Mouse (Mus musculus): ENCODE results near the gene Stpg2. TPM values are rescaled to one million over a fixed set of nuclear protein-coding genes. Genes with fewer than 3 reads are reported as not detected.
"Not testable (repeated sequence)": the region's sequence is repeated elsewhere in the genome, so short reads cannot be mapped to it uniquely, and the experiment has no call there.

Gene Stpg2
- polyA plus RNA-seq, 1 experiment = 8.0 TPM

- no peak overlapping the region for H3K27ac ChIP-seq (ENCODE audit: control insufficient read depth, insufficient read depth, low read depth, low read length)
- no peak overlapping the region for H3K4me3 ChIP-seq (ENCODE audit: control insufficient read depth, low read depth, low read length)
- no peaks in the 10 kb centered on the region for H3K27me3 ChIP-seq (ENCODE audit: control insufficient read depth, insufficient read depth, low read length)
- no peaks in the 10 kb centered on the region for H3K4me1 ChIP-seq (ENCODE audit: control insufficient read depth, insufficient read depth, low read length)
- TF ChIP-seq CTCF (IDR thresholded peaks at IDR 0.05; ENCODE audit: control insufficient read depth, insufficient read depth, insufficient replicate concordance, low read depth, low read length) (no peak), POLR2A (IDR thresholded peaks at IDR 0.05; ENCODE audit: control insufficient read depth, low read depth, low read length) (no peak)
- H3K36me3 ChIP-seq (ENCODE audit: control insufficient read depth, insufficient read depth, low read length) = no peaks in the 10 kb centered on the region
These were observed 11.6 kb upstream of the Stpg2 start for GRCm38 (mm10) chr3:139193917-139194316.

GRCm38 (mm10) chr3:139198412-139198811 lies 7.1 kb upstream of the Stpg2 start:
- no peaks in the 10 kb centered on the region for H3K36me3 ChIP-seq (ENCODE audit: control insufficient read depth, insufficient read depth, low read length)
- TF ChIP-seq CTCF (IDR thresholded peaks at IDR 0.05; ENCODE audit: control insufficient read depth, insufficient read depth, insufficient replicate concordance, low read depth, low read length) (no peak), POLR2A (IDR thresholded peaks at IDR 0.05; ENCODE audit: control insufficient read depth, low read depth, low read length) (no peak)
- no peak overlapping the region for H3K4me3 ChIP-seq (ENCODE audit: control insufficient read depth, low read depth, low read length)
- H3K4me1 ChIP-seq (ENCODE audit: control insufficient read depth, insufficient read depth, low read length) = no peaks in the 10 kb centered on the region
- no peaks in the 10 kb centered on the region for H3K27me3 ChIP-seq (ENCODE audit: control insufficient read depth, insufficient read depth, low read length)
- H3K27ac ChIP-seq (ENCODE audit: control insufficient read depth, insufficient read depth, low read depth, low read length) = no peak overlapping the region

- H3K4me3 ChIP-seq (ENCODE audit: control insufficient read depth, low read depth, low read length) = no peak overlapping the region
- H3K36me3 ChIP-seq (ENCODE audit: control insufficient read depth, insufficient read depth, low read length) = no peaks in the 10 kb centered on the region
- no peaks in the 10 kb centered on the region for H3K4me1 ChIP-seq (ENCODE audit: control insufficient read depth, insufficient read depth, low read length)
- H3K27me3 ChIP-seq (ENCODE audit: control insufficient read depth, insufficient read depth, low read length) = no peaks in the 10 kb centered on the region
- TF ChIP-seq POLR2A (IDR thresholded peaks at IDR 0.05; ENCODE audit: control insufficient read depth, low read depth, low read length) (no peak), CTCF (IDR thresholded peaks at IDR 0.05; ENCODE audit: control insufficient read depth, insufficient read depth, insufficient replicate concordance, low read depth, low read length) (no peak)
- H3K27ac ChIP-seq (ENCODE audit: control insufficient read depth, insufficient read depth, low read depth, low read length) = no peak overlapping the region
These were observed 5.2 kb upstream of the Stpg2 start for GRCm38 (mm10) chr3:139200324-139200723.

- H3K4me1 ChIP-seq (ENCODE audit: control insufficient read depth, insufficient read depth, low read length) = no peaks in the 10 kb centered on the region
- H3K27me3 ChIP-seq (ENCODE audit: control insufficient read depth, insufficient read depth, low read length) = no peaks in the 10 kb centered on the region
- no peaks in the 10 kb centered on the region for H3K36me3 ChIP-seq (ENCODE audit: control insufficient read depth, insufficient read depth, low read length)
- TF ChIP-seq POLR2A (IDR thresholded peaks at IDR 0.05; ENCODE audit: control insufficient read depth, low read depth, low read length) (no peak), CTCF (IDR thresholded peaks at IDR 0.05; ENCODE audit: control insufficient read depth, insufficient read depth, insufficient replicate concordance, low read depth, low read length) (no peak)
- no peak overlapping the region for H3K4me3 ChIP-seq (ENCODE audit: control insufficient read depth, low read depth, low read length)
- H3K27ac ChIP-seq (ENCODE audit: control insufficient read depth, insufficient read depth, low read depth, low read length) = peak overlapping the region; percentile 53; the same call in 1 of the 2 replicates
These were observed 11.5 kb downstream of the Stpg2 start for GRCm38 (mm10) chr3:139216945-139217344.

- Histone ChIP-seq H3K27ac (ENCODE audit: control insufficient read depth, insufficient read depth, low read depth, low read length) (no peak overlapping the region), H3K4me3 (ENCODE audit: control insufficient read depth, low read depth, low read length) (no peak overlapping the region), H3K27me3 (ENCODE audit: control insufficient read depth, insufficient read depth, low read length) (no peaks in the 10 kb centered on the region), H3K4me1 (ENCODE audit: control insufficient read depth, insufficient read depth, low read length) (no peaks in the 10 kb centered on the region), H3K36me3 (ENCODE audit: control insufficient read depth, insufficient read depth, low read length) (no peaks in the 10 kb centered on the region)
- no peak for TF ChIP-seq POLR2A (IDR thresholded peaks at IDR 0.05; ENCODE audit: control insufficient read depth, low read depth, low read length)
- no peak for TF ChIP-seq CTCF (IDR thresholded peaks at IDR 0.05; ENCODE audit: control insufficient read depth, insufficient read depth, insufficient replicate concordance, low read depth, low read length)
These were observed 19.6 kb downstream of the Stpg2 start for GRCm38 (mm10) chr3:139225123-139225522.

GRCm38 (mm10) chr3:139226811-139227210 lies 21.3 kb downstream of the Stpg2 start:
- Histone ChIP-seq H3K27ac (ENCODE audit: control insufficient read depth, insufficient read depth, low read depth, low read length) (no peak overlapping the region), H3K4me3 (ENCODE audit: control insufficient read depth, low read depth, low read length) (no peak overlapping the region), H3K27me3 (ENCODE audit: control insufficient read depth, insufficient read depth, low read length) (no peaks in the 10 kb centered on the region), H3K4me1 (ENCODE audit: control insufficient read depth, insufficient read depth, low read length) (no peaks in the 10 kb centered on the region), H3K36me3 (ENCODE audit: control insufficient read depth, insufficient read depth, low read length) (no peaks in the 10 kb centered on the region)
- TF ChIP-seq POLR2A (IDR thresholded peaks at IDR 0.05; ENCODE audit: control insufficient read depth, low read depth, low read length) = no peak
- no peak for TF ChIP-seq CTCF (IDR thresholded peaks at IDR 0.05; ENCODE audit: control insufficient read depth, insufficient read depth, insufficient replicate concordance, low read depth, low read length)

GRCm38 (mm10) chr3:139245219-139245618 lies 39.7 kb downstream of the Stpg2 start:
- H3K27ac ChIP-seq (ENCODE audit: control insufficient read depth, insufficient read depth, low read depth, low read length) = no peak overlapping the region
- H3K4me3 ChIP-seq (ENCODE audit: control insufficient read depth, low read depth, low read length) = no peak overlapping the region
- TF ChIP-seq CTCF (IDR thresholded peaks at IDR 0.05; ENCODE audit: control insufficient read depth, insufficient read depth, insufficient replicate concordance, low read depth, low read length) = no peak
- no peak for TF ChIP-seq POLR2A (IDR thresholded peaks at IDR 0.05; ENCODE audit: control insufficient read depth, low read depth, low read length)
- no peaks in the 10 kb centered on the region for H3K4me1 ChIP-seq (ENCODE audit: control insufficient read depth, insufficient read depth, low read length)
- H3K36me3 ChIP-seq (ENCODE audit: control insufficient read depth, insufficient read depth, low read length) = no peaks in the 10 kb centered on the region
- H3K27me3 ChIP-seq (ENCODE audit: control insufficient read depth, insufficient read depth, low read length) = no peaks in the 10 kb centered on the region

- Histone ChIP-seq H3K27me3 (ENCODE audit: control insufficient read depth, insufficient read depth, low read length) (no peaks in the 10 kb centered on the region), H3K4me1 (ENCODE audit: control insufficient read depth, insufficient read depth, low read length) (no peaks in the 10 kb centered on the region), H3K27ac (ENCODE audit: control insufficient read depth, insufficient read depth, low read depth, low read length) (no peak overlapping the region), H3K4me3 (ENCODE audit: control insufficient read depth, low read depth, low read length) (no peak overlapping the region), H3K36me3 (ENCODE audit: control insufficient read depth, insufficient read depth, low read length) (no peaks in the 10 kb centered on the region)
- TF ChIP-seq POLR2A (IDR thresholded peaks at IDR 0.05; ENCODE audit: control insufficient read depth, low read depth, low read length) (no peak), CTCF (IDR thresholded peaks at IDR 0.05; ENCODE audit: control insufficient read depth, insufficient read depth, insufficient replicate concordance, low read depth, low read length) (no peak)
These were observed 41.0 kb downstream of the Stpg2 start for GRCm38 (mm10) chr3:139246508-139246907.

GRCm38 (mm10) chr3:139262359-139262758 lies 56.9 kb downstream of the Stpg2 start:
- not testable (repeated sequence) for H3K36me3 ChIP-seq (ENCODE audit: control insufficient read depth, insufficient read depth, low read length); H3K27ac ChIP-seq (ENCODE audit: control insufficient read depth, insufficient read depth, low read depth, low read length); H3K27me3 ChIP-seq (ENCODE audit: control insufficient read depth, insufficient read depth, low read length); H3K4me3 ChIP-seq (ENCODE audit: control insufficient read depth, low read depth, low read length); H3K4me1 ChIP-seq (ENCODE audit: control insufficient read depth, insufficient read depth, low read length)
